Mouse (Mus musculus): ENCODE results near the gene Ppt2.

The Ppt2 gene

GRCm38 (mm10) chr17:34604511-34605237, 23.6 kb downstream of the Ppt2 start:
- peak; percentile 76 for DNase-seq

DNA sequence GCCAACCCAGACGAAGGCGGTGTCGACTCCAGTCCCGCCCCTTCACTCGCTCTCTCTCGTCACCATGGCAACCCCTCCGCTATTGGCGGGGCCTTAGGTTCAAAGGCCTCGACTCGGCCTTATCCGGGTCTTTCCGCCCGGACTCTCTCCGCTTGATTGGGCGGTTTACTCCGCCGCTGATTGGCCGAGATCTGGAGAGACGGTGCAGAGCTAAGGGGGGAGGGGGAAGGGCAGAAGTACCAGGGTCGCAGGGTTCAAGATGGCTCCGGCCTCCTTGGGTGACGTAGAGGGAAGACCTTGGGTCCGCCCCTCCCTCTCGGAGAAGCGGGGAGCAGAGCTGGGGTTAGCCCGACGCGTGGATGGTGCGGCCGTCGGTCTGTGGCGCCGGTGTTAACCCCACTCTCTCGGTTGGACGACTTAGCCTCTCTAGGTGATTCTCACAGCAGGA, 24.2 kb downstream of the Ppt2 start, which contains the start of gene Agpat1:
Gene Agpat1, plus strand, starts transcription at position 202 of the 448 bp plus-strand sequence.
- peak; percentile 97 for DNase-seq

DNA sequence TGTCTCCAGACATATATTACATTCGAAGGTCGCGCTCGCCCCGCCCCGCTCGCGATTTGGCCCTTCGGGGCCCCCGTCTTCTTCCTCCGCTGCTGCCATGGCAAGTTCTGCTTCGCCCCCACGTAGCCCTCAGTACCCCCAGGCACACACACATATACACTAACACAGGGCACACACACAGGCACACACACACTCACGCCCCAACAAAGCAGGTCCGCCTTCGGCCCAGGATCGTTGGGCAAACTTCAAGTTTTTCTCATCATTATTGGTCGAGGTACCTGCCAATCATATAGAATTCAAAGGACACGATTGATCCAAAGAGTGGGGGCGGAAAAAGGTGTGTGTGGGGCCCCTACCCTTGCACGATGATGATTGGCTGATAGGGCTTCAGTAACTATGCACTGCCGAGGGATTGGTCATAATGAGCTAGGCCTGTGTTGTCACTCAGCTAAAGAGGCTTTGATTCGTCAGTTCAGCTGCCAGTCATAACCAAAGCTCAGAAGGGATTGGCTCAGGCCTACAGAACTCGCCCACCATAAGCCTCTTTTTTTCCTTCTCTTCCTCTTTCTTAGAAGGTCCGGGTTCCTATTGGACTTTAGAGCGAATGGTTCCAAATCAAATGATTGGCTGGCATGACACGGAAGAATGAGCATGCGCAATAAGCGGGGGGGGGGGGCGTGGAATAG, 24.8 kb downstream of the Ppt2 start, which contains the start of gene Rnf5:
Gene Rnf5, minus strand, starts transcription at position 316 of the 686 bp plus-strand sequence.
- peak; percentile 97 for DNase-seq

DNA sequence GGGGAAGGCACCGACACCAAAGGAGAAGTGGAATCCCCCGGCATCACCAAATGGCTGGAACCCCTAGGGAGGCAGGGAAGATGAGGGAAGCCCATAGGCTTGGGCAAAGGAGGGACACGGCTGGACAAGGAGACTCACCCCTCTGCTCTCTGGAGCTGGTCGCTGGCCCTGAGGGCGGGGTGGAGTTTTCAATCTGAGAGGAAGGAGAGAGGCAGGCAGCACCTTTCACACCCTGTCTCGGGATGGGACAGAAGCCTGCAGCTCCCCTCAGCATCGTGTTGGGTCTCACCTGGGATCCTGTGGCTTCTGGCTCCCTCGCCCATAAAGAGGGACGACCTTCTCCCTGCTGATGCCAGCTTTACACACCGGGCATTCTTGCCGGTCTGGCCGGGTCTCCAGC, 26.5 kb downstream of the Ppt2 start:
- DNase-seq = no peak

- DNase-seq = no peak
Measured at GRCm38 (mm10) chr17:34599891-34600290, 28.4 kb downstream of the Ppt2 start.

DNA sequence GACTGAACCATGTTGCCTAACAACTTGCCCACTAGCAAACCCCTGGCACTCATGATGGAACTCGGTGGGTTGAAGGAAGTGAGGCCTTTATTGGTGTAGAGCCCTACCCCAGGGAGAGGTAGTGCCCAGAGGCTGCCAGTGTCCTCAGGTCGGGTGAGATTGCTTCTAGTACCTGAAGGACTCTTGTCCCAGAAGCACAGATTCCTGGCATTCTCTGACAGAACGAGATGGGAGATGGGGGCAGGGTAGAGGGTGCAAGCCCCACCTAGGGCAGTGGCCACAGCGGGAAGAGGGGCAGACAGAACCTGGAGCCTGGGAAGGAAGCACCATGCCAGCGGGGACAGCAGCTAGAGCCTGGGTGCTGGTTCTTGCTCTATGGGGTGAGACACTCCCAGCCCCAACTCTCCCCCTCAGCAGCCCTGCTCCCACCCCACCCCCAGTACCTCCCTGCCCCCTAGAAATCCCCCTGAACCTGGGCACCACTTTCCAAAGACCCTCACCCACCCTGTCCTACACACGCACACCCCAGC, 30.7 kb downstream of the Ppt2 start, which contains the start of gene Ager:
Gene Ager, plus strand, starts transcription at position 297 of the 530 bp plus-strand sequence.
- no peak for DNase-seq

DNA sequence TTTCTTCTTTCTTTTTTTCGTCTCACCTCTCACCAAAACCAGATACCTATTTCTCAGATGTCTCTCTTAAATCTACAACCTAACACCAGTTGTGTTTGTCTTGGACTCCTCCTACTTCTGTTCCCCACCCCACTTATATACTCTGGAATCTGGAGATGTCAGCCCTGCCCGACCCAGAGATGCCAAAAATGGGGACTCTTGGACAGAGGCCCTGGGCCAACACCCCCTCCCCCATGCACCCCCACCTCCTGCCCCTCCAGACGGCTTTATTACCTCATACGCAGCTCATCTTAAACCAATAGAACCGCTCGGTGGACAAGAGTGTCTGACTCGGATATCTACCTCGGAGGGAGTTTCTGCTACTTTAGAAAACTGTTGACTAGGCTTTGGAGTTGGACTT, 32.2 kb downstream of the Ppt2 start:
- no peak for DNase-seq

GRCm38 (mm10) chr17:34593752-34594525, 34.4 kb downstream of the Ppt2 start:
- no peak for DNase-seq

- DNase-seq = peak; percentile 42
Measured at GRCm38 (mm10) chr17:34592581-34593549, 35.4 kb downstream of the Ppt2 start.

DNA sequence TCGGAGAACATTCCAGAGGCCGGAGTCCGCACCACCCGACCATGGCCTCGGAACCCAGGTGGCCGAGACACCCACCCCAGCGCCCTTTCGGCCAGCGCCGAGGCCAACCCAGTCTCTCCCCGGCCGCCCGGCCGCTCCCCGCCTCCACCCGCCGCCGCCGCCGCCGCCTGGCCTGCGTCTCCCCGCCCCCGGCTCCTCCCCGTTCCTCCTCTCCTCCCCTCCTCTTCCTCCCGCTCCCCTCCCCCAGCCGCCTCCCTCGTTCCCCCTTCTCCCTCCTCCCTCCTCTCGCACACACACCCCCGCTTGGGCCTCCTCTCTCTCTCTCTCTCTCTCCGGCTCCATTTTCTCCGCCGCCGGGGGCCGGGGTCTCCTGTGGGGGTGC, 36.3 kb downstream of the Ppt2 start:
- peak; percentile 86 for DNase-seq

DNA sequence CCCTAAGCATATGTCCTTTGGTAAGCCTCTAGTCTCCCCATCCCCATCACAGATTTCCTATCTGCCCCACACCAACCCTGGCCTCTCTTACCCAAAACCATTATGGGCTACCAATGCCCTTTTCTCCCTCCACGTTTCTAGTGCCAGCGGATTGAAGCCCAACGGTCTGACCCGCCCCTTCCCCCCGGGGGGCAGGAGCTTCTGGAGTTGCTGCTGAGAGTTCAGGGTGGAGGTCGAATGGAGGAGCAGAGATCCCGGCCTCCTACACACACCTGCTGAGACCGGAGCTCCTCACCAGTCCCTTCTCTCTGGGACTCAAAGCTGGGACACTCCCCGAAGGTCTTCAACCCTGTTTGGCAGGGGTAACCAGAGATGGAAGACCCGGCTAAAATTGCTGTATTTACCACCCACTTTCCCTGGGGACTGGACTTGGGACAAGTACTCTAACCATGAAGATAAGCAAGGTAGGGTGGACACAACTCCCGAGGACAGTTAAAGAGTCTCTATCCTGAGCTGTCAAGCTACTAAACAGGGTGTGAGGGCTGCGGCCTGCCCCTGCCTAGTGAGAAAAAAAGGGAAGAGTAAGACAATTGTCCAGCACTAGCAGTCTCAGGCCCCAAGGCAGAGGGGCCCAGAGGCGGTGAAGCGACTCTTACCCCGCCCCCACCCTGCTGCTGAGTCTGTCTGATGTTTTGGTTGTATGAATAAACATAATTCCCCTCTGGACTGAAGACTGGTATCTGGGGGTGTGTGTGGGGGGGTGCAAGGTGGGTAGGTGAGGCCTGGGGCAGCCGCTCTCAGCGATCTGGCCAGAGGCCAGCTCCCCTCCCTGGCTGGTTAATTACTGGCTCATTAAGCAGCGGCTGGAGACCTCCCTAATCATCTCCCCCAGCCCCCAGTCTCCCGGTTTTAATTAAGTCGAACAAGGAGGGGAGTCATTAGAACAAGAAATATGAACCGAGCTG, 37.0 kb downstream of the Ppt2 start, which contains the start of gene Pbx2:
Gene Pbx2, plus strand, starts transcription at position 238 of the 965 bp plus-strand sequence.
- peak; percentile 44 for DNase-seq

- DNase-seq = no peak
Measured at GRCm38 (mm10) chr17:34590154-34590987, 37.9 kb downstream of the Ppt2 start.

- DNase-seq = peak; percentile 49
Measured at GRCm38 (mm10) chr17:34589681-34590101, 38.6 kb downstream of the Ppt2 start, which contains the start of gene Gpsm3. Gpsm3 (plus strand) TSS chr17:34589806.

DNA sequence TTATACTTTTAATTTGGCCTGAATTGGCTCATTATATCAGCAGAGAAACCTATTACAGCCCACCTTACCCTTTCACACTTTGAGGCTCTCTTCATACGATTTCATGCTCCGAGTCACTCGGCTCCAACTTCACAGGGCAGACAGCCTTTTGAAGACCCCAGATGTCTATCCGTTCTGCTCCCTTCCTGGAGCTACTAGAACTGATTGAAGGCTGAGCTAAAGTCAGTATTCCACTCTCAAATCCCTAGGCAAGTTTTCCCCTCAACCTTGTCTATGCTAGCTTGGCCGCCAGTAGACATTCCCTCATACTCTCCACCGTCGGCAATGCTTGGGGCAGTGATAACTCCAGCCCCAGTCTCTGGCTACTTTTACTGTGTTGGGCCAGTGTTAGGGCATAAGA, 39.1 kb downstream of the Ppt2 start:
- DNase-seq = no peak

DNA sequence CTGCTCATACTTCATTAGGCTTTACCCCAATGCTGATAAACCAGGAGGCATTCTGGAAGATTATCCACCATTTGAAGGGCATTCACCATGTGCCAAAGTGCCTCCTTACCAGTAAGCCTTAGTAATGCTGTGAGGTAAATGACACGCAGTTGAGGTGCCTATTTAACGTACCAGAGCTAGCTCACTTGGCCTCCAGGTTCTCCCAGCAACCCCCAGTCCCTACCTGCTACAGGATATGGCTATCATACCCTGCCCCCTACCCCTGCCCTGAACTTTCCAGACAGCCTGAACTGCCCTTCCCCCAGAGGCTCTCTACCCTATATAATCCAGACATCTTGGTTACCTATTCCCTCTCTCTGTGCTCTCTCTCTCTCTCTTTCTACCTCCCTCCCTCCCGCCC, 39.5 kb downstream of the Ppt2 start:
- DNase-seq = no peak

- DNase-seq = no peak
Measured at GRCm38 (mm10) chr17:34587814-34588213, 40.5 kb downstream of the Ppt2 start.

DNA sequence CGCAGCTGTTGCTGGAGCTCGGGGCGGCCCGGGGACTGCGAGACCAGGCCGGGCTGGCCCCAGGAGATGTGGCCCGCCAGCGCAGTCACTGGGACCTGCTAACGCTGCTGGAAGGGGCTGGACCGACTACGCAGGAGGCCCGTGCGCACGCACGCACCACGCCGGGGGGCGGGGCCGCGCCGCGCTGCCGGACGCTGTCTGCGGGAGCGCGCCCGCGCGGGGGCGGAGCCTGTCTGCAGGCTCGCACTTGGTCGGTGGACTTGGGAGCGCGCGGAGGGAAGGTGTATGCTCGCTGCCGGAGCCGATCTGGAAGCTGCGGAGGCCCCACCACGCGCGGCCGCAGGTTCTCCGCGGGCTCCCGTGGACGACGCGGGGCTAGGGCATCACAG, 40.9 kb downstream of the Ppt2 start:
- peak; percentile 99 for DNase-seq

DNA sequence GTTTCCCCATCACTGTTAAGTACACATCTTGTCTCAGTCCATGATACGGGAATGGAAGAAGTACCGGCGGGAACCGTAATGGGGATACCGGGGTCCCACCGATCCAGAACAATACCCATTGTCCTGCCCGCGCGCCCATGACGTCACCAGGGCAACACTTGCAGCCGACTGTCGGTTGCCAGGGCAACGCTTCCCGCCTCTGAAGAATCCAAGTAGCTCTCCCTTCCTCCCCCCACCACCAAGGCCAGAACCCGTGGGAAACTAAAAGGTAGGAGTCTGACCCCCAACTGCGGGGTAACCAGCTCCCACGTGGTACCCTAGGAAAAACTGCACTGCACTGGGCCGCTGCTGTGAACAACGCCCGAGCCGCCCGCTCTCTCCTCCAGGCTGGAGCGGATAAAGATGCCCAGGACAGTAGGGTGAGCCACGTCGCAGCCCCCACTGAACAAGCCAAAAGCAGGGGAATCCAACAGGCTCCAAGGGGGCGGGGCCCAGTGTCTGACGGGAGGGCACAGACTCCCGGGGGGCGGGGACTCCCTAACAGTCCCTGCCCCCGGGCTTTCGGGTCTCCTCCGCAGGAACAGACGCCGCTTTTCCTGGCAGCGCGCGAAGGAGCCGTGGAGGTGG, 41.4 kb downstream of the Ppt2 start:
- DNase-seq = peak; percentile 73
